Mouse (Mus musculus) c-Kit-positive CD71-negative TER-119-negative erythroid progenitor cells, embryonic 14.5 days (primary cell): ENCODE measurements around the gene 1520401A03Rik.
A peak's percentile ranks its signal among the peaks of the same experiment; 100 is the strongest.

Experiments
- DNase-seq: peaks from one replicate; pipeline ENCODE4 v3.0.0-alpha.2; 2013; ENCODE audit warnings: low read depth

1520401A03Rik gene

DNA sequence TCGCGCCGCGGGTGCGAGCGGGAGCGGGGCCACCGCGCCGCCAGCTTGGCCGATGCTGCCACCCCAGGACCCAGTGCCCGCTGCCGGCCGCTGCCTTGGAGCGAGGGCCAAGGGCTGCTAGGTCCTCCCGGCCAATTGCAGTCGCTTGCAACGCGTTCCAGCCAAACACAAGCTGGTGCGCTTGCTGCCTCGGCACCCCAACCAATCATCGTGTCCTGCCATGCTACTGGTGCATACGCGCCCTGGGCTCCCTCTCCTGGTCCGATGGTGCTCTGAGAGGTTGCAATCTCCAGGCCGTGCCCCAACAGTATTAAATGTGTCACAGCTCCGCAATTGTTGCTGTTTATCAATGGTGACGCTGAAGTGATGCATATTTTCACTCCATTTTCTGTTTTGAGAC is 22.5 kb downstream of the 1520401A03Rik start:
- DNase-seq, result peak; percentile 85

DNA sequence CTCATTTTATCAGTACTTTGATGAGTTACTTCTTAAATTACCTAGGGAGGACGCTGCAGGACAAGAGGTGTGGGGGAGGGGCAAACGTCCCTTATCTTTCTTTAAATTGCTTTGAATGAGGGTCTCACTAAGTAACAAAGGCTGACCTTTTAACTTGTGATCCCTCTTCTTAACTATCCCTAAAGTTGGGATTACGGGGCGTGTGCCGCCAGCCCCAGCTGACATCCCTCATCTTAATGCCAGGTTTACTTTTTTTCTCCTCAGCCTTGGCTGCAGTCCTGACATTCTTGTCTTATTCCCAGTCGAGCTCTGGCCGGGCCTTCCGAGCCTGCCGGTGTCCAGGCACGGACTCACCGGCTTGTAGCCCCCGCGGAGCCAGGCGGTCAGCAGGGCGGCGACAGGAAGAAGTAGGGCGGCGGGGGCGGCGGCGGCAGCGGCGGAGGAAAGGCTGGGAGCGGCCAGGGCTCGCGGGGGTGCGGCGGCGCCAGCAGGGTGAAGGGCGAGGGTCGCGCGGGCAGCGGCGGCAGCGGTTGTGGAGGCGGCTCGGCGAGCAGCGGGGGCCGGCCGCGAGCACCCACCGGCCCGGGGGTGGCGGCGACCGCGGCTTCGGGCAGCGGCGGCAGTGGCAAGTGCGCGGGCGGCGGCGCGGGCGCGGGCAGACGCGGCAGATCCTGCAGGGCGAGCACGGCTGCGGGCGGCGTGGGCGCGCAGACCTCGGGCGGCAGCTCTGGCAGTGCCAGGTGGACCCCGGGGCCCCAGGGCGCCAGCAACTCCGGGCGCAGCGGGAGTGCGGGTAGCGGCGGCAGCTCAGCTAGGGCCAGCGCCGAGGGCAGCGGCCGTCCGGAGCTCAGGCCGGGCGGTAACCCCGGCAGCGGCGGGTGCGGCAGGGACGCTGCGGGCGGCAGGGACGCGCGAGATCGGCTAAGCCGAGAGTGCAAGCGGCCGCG is 23.2 kb downstream of the 1520401A03Rik start:
- no peak for DNase-seq

DNA sequence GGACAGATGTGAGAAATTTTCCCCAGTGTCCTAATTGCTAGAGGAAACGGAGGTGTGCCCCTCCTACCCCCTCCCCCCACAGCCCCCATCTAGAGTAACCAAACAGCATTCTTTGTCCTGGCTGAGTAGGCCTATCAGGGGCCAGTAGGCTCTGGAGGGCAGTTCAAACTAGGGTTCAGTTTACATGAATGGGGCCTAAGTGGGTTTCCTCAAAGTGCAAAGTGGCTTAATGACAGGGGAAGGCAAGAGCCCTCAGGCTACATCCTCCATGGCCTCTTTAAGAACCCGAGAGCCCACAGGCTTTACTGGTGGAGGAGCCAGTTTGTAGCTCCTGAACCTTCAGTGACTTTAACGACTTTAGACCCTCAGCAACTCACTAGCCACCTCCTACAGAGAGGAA is 26.8 kb downstream of the 1520401A03Rik start:
- no peak for DNase-seq

GRCm38 (mm10) chr17:23694491-23694890 is 28.1 kb downstream of the 1520401A03Rik start:
- no peak for DNase-seq

DNA sequence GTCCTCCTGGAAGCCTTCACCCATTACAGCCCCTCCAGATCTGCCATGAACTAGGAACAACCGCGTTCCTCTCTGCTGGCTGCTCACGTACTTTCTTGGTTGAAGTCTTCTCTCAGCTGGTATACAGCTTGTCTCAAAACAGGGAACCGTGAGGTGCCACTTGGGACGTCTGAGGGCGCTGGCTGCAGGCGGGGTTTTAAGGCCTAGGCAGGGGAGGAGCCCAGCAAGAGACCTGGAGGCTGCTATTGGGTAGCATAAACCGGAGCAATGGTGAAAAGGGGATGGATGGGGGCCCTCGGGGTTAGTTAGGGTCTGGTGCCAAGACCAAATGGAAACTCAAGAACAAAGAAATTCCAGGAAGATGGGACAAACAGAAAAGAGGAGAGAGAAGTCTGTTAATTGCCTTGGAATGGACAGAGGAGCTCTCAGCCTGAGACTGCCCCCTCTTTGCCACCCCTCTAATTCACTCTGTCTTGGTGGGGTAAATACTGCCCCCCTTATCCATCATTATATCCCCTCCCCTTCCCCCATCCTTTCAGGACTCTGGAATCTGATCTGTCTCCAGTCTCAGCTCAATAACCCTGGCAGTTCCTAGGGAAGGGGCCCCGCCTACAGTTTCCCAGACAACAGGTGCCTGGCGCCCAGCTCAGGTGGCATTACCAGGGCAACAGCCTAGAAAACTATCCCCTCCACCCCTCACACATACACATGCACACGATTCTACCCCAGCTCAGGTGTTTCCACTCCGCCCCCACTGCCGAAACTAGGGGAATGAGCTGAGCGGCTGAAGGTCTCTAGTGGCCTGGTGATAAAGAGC is 38.5 kb downstream of the 1520401A03Rik start, which contains the start of gene Cldn9:
Gene Cldn9 (minus strand): TSS at position 171 of the 817 bp plus-strand sequence.
- no peak for DNase-seq

- no peak for DNase-seq
Measured at GRCm38 (mm10) chr17:23683226-23683625, 39.4 kb downstream of the 1520401A03Rik start.

GRCm38 (mm10) chr17:23682530-23682929 is 40.1 kb downstream of the 1520401A03Rik start:
- DNase-seq, result no peak

- DNase-seq, result no peak
Measured at GRCm38 (mm10) chr17:23682092-23682491, 40.5 kb downstream of the 1520401A03Rik start.

DNA sequence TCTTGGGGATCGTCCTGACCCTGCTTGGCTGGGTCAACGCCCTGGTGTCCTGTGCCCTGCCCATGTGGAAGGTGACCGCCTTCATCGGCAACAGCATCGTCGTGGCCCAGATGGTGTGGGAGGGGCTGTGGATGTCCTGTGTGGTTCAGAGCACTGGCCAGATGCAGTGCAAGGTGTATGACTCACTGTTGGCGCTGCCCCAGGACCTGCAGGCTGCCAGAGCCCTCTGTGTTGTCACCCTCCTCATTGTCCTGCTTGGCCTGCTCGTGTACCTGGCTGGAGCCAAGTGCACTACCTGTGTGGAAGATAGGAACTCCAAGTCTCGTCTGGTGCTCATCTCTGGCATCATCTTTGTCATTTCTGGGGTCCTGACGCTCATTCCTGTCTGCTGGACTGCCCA is 41.5 kb downstream of the 1520401A03Rik start:
- no peak for DNase-seq

- DNase-seq, result no peak
Measured at GRCm38 (mm10) chr17:23680336-23680735, 42.2 kb downstream of the 1520401A03Rik start.

GRCm38 (mm10) chr17:23679127-23679835 is 43.3 kb downstream of the 1520401A03Rik start, which contains the start of gene Cldn6:
Cldn6 (plus strand) TSS chr17:23679249.
- DNase-seq, result no peak

DNA sequence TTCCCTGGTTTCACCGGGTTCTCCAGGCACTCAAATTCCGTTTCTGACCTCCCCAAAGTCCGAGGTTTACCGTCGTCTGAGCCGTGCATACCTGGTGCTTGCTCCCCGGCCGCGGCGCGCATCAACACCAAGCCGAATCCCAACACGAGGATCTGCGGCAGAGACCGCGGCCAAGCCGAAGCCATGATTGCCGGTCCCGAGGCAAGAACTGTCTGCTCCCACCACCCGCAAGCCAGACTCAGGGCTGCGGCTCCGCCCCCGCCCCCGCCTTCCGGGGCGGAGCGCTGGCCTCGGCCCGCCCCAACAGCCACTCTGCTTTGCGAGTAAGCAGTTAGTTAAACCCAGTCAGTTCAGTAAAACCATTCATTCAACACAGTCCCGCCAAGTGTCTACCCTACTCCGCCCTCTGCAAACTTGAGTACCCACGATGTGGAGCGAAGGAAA is 45.3 kb downstream of the 1520401A03Rik start, which contains the start of gene Tnfrsf12a:
Gene Tnfrsf12a (minus strand): TSS at position 233 of the 444 bp plus-strand sequence.
- DNase-seq, result peak; percentile 82

- no peak for DNase-seq
Measured at GRCm38 (mm10) chr17:23676473-23677031, 46.0 kb downstream of the 1520401A03Rik start.

GRCm38 (mm10) chr17:23675564-23676281 is 46.9 kb downstream of the 1520401A03Rik start:
- DNase-seq, result peak; percentile 75

GRCm38 (mm10) chr17:23675127-23675526 is 47.5 kb downstream of the 1520401A03Rik start:
- no peak for DNase-seq

- no peak for DNase-seq
Measured at GRCm38 (mm10) chr17:23674271-23674952, 48.2 kb downstream of the 1520401A03Rik start.

GRCm38 (mm10) chr17:23673424-23674073 is 49.0 kb downstream of the 1520401A03Rik start, which contains the start of the genes Hcfc1r1 and Thoc6:
Hcfc1r1 (plus strand) TSS chr17:23673596.
Thoc6 (minus strand) TSS chr17:23673882.
- DNase-seq, result peak; percentile 85

- DNase-seq, result no peak
Measured at GRCm38 (mm10) chr17:23672761-23673160, 49.8 kb downstream of the 1520401A03Rik start.

GRCm38 (mm10) chr17:23671519-23671918 is 51.1 kb downstream of the 1520401A03Rik start:
- no peak for DNase-seq
